In the genomic region with DNA sequence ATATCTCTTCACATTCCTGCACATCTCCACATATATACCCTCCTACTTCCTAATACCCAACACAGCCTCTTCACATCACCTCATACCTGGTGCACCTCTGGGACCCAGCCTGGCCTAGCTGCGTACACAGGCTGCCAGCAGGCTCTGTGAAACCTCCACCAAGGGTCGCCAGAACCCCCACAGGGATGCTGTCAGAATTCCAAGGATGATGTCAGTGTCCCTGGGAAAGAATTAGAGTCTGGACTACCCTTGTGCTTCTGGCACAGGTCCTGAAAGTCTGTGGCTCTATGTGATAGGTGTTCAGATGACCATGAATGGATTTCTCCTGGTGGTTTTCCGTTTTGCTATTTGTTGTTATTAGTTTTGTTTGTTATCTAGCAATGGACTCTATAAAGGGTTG, we compare ENCODE assay signal across 16 mouse cellular contexts.
"Had no signal": no experiment of that assay in that cellular context is flagged by ENCODE, and none has a peak within 500 bp of the region (broad histone marks: within the 10 kb centered on the region; RNA-seq: fewer than 3 reads in every experiment).

No protein-coding gene starts in this region.

- ATAC-seq: liver, embryonic 12.5 days; liver, postnatal 0 days; lung, postnatal 0 days; midbrain, embryonic 13.5 days; midbrain, embryonic 15.5 days; midbrain, embryonic 16.5 days had no signal

- DNase-seq: liver; liver, embryonic 13.5 days; liver, postnatal 0 days; lung, adult 18-20 months; lung, adult 2 months; lung, embryonic 14.5 days; lung, postnatal 10 days; lung, postnatal 14 days; lung, postnatal 36 days; lung, postnatal 4 days; midbrain, embryonic 14.5 days had no signal
